Mouse (Mus musculus) liver, embryonic 14 days (tissue): Measurements from ENCODE around the gene Lurap1. TPM values are rescaled to one million over a fixed set of nuclear protein-coding genes. Genes with fewer than 3 reads are reported as not detected.

Source experiments
- polyA plus RNA-seq: library from polyadenylated mRNA; depleted of rRNA; stranded (reverse); fragments of >200 nt; gene quantifications from 2 replicates; pipeline ENCODE4 v1.2.3, GENCODE M21; 2012; rRNA removed

Gene Lurap1
- 0.08 TPM in 2 replicates for polyA plus RNA-seq

DNA sequence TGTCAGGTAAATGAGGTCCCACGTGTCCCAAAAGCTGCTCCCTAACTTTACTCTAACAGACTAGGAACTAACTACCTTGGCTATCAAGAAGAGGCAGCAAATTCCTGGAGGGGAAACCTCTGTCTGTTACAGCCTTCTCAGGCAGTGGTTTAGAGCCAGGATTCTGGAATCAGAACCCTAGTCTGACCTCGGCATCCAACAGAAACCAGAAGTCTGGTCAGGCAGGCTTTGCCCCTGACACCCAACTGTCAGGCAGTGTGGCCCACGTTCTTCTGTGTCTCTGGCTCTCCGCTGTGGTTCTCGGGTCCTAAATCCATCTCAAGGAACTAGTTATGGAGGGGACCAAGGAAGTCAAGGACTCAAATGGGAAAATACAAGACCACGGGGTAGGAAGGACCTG, at the start of gene Lurap1:
Gene Lurap1 (minus strand): TSS at position 101 of the 400 bp plus-strand sequence.

DNA sequence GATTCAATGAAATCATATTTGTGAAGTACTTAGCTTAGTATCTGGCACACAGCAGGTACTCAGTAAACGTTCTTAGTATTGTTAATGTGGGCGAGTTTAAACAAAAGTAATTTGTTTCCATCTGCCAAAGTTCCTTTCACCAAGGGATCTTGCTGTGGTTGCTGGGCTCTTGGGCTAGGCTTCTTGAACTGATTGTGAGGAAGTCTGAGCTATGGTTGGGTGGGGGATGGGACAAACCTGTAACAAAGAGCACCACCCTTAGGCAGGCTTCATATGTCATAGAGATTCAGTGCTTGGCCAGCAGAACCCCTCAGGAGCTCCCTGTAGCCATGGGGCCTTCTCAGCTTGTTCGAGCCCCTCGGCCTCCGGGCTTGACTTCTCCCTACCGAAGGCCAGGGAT, 21.9 kb upstream of the Lurap1 start, which contains the start of the genes 1700042G07Rik and Gm49337:
Gene 1700042G07Rik (plus strand): TSS at position 301 of the 400 bp plus-strand sequence.
Gene Gm49337 (plus strand): TSS at position 313 of the 400 bp plus-strand sequence.

DNA sequence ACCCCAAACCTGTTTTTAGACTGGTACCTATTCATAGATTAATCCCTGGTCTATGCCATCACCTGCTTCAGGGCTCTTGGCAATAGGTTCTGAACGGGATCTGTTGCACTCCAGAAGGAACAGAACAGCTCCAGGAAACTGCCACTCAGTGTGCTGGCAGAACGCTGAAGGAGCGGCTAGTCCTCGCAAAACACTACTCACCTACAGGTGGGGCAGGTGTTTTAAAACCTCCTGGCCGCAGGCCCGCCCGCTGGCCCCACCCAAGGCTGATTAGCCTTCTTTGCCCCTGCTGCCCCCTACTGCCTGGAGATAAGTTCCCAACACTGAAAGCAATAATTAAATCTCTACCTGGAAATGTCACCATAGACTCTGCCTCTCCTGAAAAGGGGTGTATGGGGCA, 16.3 kb upstream of the Lurap1 start, which contains the start of gene Tspan1:
Gene Tspan1 (minus strand): TSS at position 198 of the 400 bp plus-strand sequence.

DNA sequence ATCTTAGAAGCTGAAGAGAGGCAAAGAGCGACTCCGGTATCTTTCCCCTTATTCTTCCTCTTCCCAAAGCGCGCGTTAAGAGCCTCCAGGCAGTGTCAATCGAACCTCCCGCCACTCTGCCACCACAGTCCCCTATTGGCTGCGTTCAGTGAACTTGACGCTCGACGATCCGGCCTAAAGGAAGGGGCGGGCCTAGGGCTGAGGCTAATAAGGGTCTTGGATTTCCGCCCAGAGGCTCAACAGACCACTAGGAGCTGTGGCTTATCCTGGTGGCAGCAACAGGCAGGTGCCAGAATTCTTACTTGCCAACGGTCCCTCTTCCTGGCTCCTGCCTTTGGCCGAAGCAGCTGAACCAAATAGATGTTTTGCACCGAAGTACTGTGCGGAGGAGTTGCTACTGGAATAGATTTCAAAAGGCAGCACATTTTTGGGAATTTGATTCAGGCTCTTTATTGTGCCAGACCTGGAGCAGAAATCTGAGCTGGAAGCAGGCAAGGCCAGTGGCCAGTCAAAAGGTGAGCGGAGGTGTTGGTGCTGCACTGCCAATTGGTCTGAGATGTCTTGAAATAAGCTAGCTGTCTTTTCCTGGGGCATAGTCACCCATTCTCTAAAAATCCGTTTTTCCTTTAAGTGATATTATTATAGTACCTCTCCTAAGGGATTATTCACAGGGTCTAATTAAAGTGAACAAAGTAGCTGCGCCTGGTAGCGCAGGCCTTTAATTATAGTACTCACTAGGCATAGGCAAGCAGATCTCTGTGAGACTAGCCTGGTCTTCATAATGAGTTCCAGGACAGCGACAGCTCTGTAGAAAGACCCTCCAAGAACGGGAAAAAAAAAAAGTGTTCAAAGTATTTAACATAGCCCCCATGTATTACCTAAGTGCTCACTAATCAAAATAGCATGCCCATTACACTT, 27.3 kb downstream of the Lurap1 start, which contains the start of the genes Rad54l and Pomgnt1:
Gene Rad54l (minus strand): TSS at position 89 of the 918 bp plus-strand sequence.
Gene Pomgnt1 (plus strand): TSS at position 239 of the 918 bp plus-strand sequence.

Other genes with a start within 250 kb of the Lurap1 start
- not detected in 2 replicates for gene Dmbx1, start 211.4 kb downstream of the Lurap1 start, polyA plus RNA-seq
- gene Faah, start 133.4 kb downstream of the Lurap1 start, polyA plus RNA-seq = 3.4 and 3.9 TPM in 2 replicates
- 4.4 and 5.0 TPM in 2 replicates for gene Nsun4, start 97.5 kb downstream of the Lurap1 start, polyA plus RNA-seq
- gene Uqcrh, start 76.3 kb downstream of the Lurap1 start, polyA plus RNA-seq = 335 and 338 TPM in 2 replicates
- 11.6 and 13.9 TPM in 2 replicates for gene Lrrc41, start 76.1 kb downstream of the Lurap1 start, polyA plus RNA-seq
- gene Rad54l, start 27.6 kb downstream of the Lurap1 start, polyA plus RNA-seq = 15.2 and 18.7 TPM in 2 replicates
- gene Pomgnt1, start 27.5 kb downstream of the Lurap1 start, polyA plus RNA-seq = 8.5 and 9.1 TPM in 2 replicates
- gene Tspan1, start 16.3 kb upstream of the Lurap1 start, polyA plus RNA-seq = not detected in 2 replicates
- gene 1700042G07Rik, start 22.0 kb upstream of the Lurap1 start, polyA plus RNA-seq = not detected in 2 replicates
- not detected in 2 replicates for gene Gm49337, start 22.0 kb upstream of the Lurap1 start, polyA plus RNA-seq
- 1.1 and 1.2 TPM in 2 replicates for gene Pik3r3, start 70.3 kb upstream of the Lurap1 start, polyA plus RNA-seq